Mouse (Mus musculus): ENCODE measurements around the gene Lin52. TPM values are rescaled to one million over a fixed set of nuclear protein-coding genes. Genes with fewer than 3 reads are reported as not detected.

The Lin52 gene
- total RNA-seq, 2 experiments from 2014 or later, result 6.1 to 6.7 TPM

DNA sequence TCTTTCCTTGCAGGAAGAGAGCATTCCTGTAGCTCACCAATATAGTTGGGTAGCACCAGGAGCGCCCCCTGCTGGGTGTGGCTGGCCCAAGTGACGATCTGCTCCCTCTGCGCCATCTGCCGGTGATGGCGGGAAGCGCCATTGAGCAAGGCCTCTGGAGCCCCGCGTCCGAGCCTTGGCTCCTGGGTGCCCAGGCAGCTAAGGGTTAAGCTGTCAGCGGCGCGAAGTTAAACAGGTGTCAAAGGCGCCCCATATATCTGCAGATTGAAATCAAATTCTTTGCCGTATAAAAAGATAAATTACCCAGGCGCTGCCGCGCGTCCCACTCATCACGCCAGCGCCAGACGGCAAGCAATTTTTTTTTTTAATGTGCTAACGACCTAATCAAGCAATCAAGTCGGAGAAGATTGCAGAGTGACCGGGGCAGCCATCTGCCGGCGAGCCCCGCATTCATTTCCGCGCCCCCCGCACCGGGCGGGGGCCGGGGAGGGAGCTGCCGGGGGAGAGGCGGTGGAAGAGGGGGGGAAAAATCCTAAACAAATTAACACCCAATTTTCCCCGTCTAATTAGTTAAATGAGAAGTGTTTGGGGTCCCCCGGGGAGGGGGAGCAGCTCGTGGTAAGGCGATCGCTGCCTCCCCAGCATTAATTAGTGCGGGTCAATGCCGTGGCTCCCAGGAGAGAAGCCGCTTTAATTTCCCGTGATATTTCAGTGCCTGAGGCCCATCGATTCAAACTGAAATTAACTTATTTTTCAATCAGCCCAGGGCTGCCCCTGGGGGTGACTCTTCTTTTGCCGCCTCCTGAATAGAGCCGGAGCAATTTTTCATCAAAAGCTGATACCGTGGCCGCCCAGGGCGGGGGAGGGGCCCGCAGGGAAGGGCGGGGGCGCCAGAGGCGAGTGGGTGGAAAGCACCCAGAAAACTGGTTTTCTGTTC lies 138.9 kb downstream of the Lin52 start:
- DNase-seq (ENCODE audit: low spot score in 2 of 2), result peak; percentile 83 to 94

Other genes starting within 250 kb of the Lin52 start
- 10 to 100 TPM; 22.0 to 23.3 TPM for gene Elmsan1, start 232.5 kb upstream of the Lin52 start, total RNA-seq (2021)
- gene Ptgr2, start 166.2 kb upstream of the Lin52 start, total RNA-seq (2021), result 10 to 100 TPM; 50.8 to 58.1 TPM
- gene Zfp410, start 134.6 kb upstream of the Lin52 start, total RNA-seq (2021), result 10 to 100 TPM; 31.4 to 37.3 TPM
- gene Coq6, start 89.8 kb upstream of the Lin52 start, total RNA-seq (2021), result 10 to 100 TPM; 35.5 to 35.7 TPM
- 1 to 10 TPM in 1 of 2 experiments, under 1 TPM in 1; 0.96 to 1.4 TPM for gene Fam161b, start 89.6 kb upstream of the Lin52 start, total RNA-seq (2021)
- 10 to 100 TPM in 1 of 2 experiments, 1 to 10 TPM in 1; 9.9 to 10.9 TPM for gene Entpd5, start 42.4 kb upstream of the Lin52 start, total RNA-seq (2021)
- 1 to 10 TPM in 1 of 2 experiments, under 1 TPM in 1; 0.54 to 1.1 TPM for gene Bbof1, start 42.4 kb upstream of the Lin52 start, total RNA-seq (2021)
- 1 to 10 TPM; 8.5 to 8.7 TPM for gene Rnf113a2, start 34.2 kb upstream of the Lin52 start, total RNA-seq (2021)
- gene Aldh6a1, start 418 bp upstream of the Lin52 start, total RNA-seq (2021), result 10 to 100 TPM; 32.7 to 34.6 TPM
- not detected for gene Vsx2, start 118.3 kb downstream of the Lin52 start, total RNA-seq (2021)
- gene Abcd4, start 166.0 kb downstream of the Lin52 start, total RNA-seq (2021), result 1 to 10 TPM; 7.5 to 8.4 TPM
- not detected for gene Vrtn, start 189.6 kb downstream of the Lin52 start, total RNA-seq (2021)
- gene Syndig1l, start 247.4 kb downstream of the Lin52 start, total RNA-seq (2021), result not detected

Measured in gastrocnemius, postnatal 4 days (tissue).